Mouse (Mus musculus): Measurements from ENCODE around the gene Pi4ka.

The Pi4ka gene

GRCm38 (mm10) chr16:17405736-17406443 is at the start of gene Pi4ka, which contains the start of gene Snap29:
Gene Pi4ka, minus strand, starts transcription at chr16:17406314.
Gene Snap29, plus strand, starts transcription at chr16:17405986.
- peak; percentile 100 for DNase-seq

GRCm38 (mm10) chr16:17452373-17452715 is 46.2 kb upstream of the Pi4ka start:
- DNase-seq = peak; percentile 70

GRCm38 (mm10) chr16:17451541-17452372 is 45.6 kb upstream of the Pi4ka start, which contains the start of gene Crkl:
Gene Crkl, plus strand, starts transcription at chr16:17451987.
- DNase-seq = peak; percentile 98

- no peak for DNase-seq
These were observed 26.5 kb upstream of the Pi4ka start for GRCm38 (mm10) chr16:17432576-17432975.

- DNase-seq = no peak
These were observed 16.9 kb upstream of the Pi4ka start for GRCm38 (mm10) chr16:17423021-17423420.

GRCm38 (mm10) chr16:17410209-17410608 is 4.1 kb upstream of the Pi4ka start:
- peak; percentile 28 for DNase-seq

GRCm38 (mm10) chr16:17409046-17409445 is 2.9 kb upstream of the Pi4ka start:
- no peak for DNase-seq

- DNase-seq = peak; percentile 23
These were observed 558 bp upstream of the Pi4ka start for GRCm38 (mm10) chr16:17406512-17407231.

- DNase-seq = peak; percentile 81
These were observed 830 bp downstream of the Pi4ka start for GRCm38 (mm10) chr16:17405271-17405696.

- peak; percentile 31 for DNase-seq
These were observed 3.3 kb downstream of the Pi4ka start for GRCm38 (mm10) chr16:17402855-17403254.

GRCm38 (mm10) chr16:17392784-17393183 is 13.3 kb downstream of the Pi4ka start:
- DNase-seq = peak; percentile 18

- no peak for DNase-seq
These were observed 22.4 kb downstream of the Pi4ka start for GRCm38 (mm10) chr16:17383594-17384326.

GRCm38 (mm10) chr16:17382306-17382705 is 23.8 kb downstream of the Pi4ka start:
- DNase-seq = no peak

- DNase-seq = no peak
These were observed 47.3 kb downstream of the Pi4ka start for GRCm38 (mm10) chr16:17358787-17359186.

- no peak for DNase-seq
These were observed 50.1 kb downstream of the Pi4ka start for GRCm38 (mm10) chr16:17356031-17356430.

GRCm38 (mm10) chr16:17346766-17347165 is 59.3 kb downstream of the Pi4ka start:
- DNase-seq = no peak

- DNase-seq = no peak
These were observed 60.3 kb downstream of the Pi4ka start for GRCm38 (mm10) chr16:17345813-17346155.

- no peak for DNase-seq
These were observed 60.8 kb downstream of the Pi4ka start for GRCm38 (mm10) chr16:17345141-17345812.

- DNase-seq = no peak
These were observed 64.3 kb downstream of the Pi4ka start for GRCm38 (mm10) chr16:17341847-17342246.

- no peak for DNase-seq
These were observed 65.4 kb downstream of the Pi4ka start for GRCm38 (mm10) chr16:17340705-17341104.

GRCm38 (mm10) chr16:17339701-17340100 is 66.4 kb downstream of the Pi4ka start:
- DNase-seq = no peak

- DNase-seq = no peak
These were observed 70.0 kb downstream of the Pi4ka start for GRCm38 (mm10) chr16:17336089-17336488.
